Mouse (Mus musculus) myocyte (in vitro differentiated cells): ENCODE measurements around the gene Gm28308. TPM values are rescaled to one million over a fixed set of nuclear protein-coding genes. Genes with fewer than 3 reads are reported as not detected.

Source experiments
- H3K27me3 ChIP-seq: one replicate; pipeline ENCODE4 v1.6.1; 2011; ENCODE audit not compliant: control insufficient read depth, insufficient read depth, insufficient read length
- H3K36me3 ChIP-seq: one replicate; pipeline ENCODE4 v1.6.1; 2011; ENCODE audit not compliant: control insufficient read depth, insufficient read depth
- H3K4me2 ChIP-seq: one replicate; pipeline ENCODE4 v1.6.1; 2011; ENCODE audit warnings: low read depth, control low read depth
- H3K4me3 ChIP-seq: one replicate; pipeline ENCODE4 v1.5.1; 2011; ENCODE audit warnings: mild to moderate bottlenecking, control low read depth, moderate library complexity
- H3K79me2 ChIP-seq: one replicate; pipeline ENCODE4 v1.6.1; 2011; ENCODE audit not compliant: control insufficient read depth, insufficient read depth
- H3ac ChIP-seq: one replicate; pipeline ENCODE4 v1.6.1; 2011; ENCODE audit not compliant: control insufficient read depth, insufficient read length
- CEBPB ChIP-seq: IDR thresholded peaks from 2 replicates; pipeline ENCODE4 v1.6.1; 2011; ENCODE audit warnings: mild to moderate bottlenecking, moderate library complexity; ENCODE audit not compliant: poor library complexity, insufficient read depth, severe bottlenecking
- E2F4 ChIP-seq: IDR thresholded peaks from one replicate; pipeline ENCODE4 v1.6.1; 2011; ENCODE audit warnings: mild to moderate bottlenecking, control low read depth, moderate library complexity; ENCODE audit not compliant: insufficient read depth
- MAX ChIP-seq: IDR thresholded peaks from one replicate; pipeline ENCODE4 v1.6.1; 2011; ENCODE audit warnings: low read depth, mild to moderate bottlenecking, control low read depth
- MYOD1 ChIP-seq, 3 experiments: IDR thresholded peaks; one replicate each; pipeline ENCODE4 v1.6.1; 2011; ENCODE audit warnings: control low read depth in 2 of 3, low read depth in 2 of 3, mild to moderate bottlenecking in 2 of 3, moderate library complexity in 1 of 3; ENCODE audit not compliant: insufficient read length in 2 of 3, control insufficient read depth in 1 of 3
- MYOG ChIP-seq, 3 experiments: IDR thresholded peaks; one replicate each; pipeline ENCODE4 v1.6.1; 2011; ENCODE audit warnings: control low read depth in 2 of 3, low read depth in 2 of 3, mild to moderate bottlenecking in 2 of 3; ENCODE audit not compliant: insufficient read length in 2 of 3, control insufficient read depth in 1 of 3, insufficient read depth in 1 of 3
- POLR2A ChIP-seq: IDR thresholded peaks from one replicate; pipeline ENCODE4 v1.6.1; 2011; ENCODE audit warnings: low read depth, mild to moderate bottlenecking, control low read depth, moderate library complexity; ENCODE audit not compliant: insufficient read length
- POLR2AphosphoS2 ChIP-seq: IDR thresholded peaks from one replicate; pipeline ENCODE4 v1.6.1; 2011; ENCODE audit warnings: low read depth, control low read depth; ENCODE audit not compliant: insufficient read length
- REST ChIP-seq: IDR thresholded peaks from one replicate; pipeline ENCODE4 v1.6.1; 2011; ENCODE audit warnings: mild to moderate bottlenecking, control low read depth, moderate library complexity; ENCODE audit not compliant: insufficient read depth, insufficient read length
- SRF ChIP-seq: IDR thresholded peaks from one replicate; pipeline ENCODE4 v1.6.1; 2011; ENCODE audit warnings: low read depth; ENCODE audit not compliant: control insufficient read depth, insufficient read length
- TCF12 ChIP-seq: IDR thresholded peaks from one replicate; pipeline ENCODE4 v1.6.1; 2011; ENCODE audit warnings: mild to moderate bottlenecking, control low read depth; ENCODE audit not compliant: poor library complexity, insufficient read depth, severe bottlenecking
- TCF3 ChIP-seq: IDR thresholded peaks from one replicate; pipeline ENCODE4 v1.6.1; 2011; ENCODE audit warnings: low read depth, control low read depth; ENCODE audit not compliant: insufficient read length
- USF1 ChIP-seq: IDR thresholded peaks from one replicate; pipeline ENCODE4 v1.6.1; 2011; ENCODE audit warnings: low read depth, mild to moderate bottlenecking, control low read depth, moderate library complexity
- polyA plus RNA-seq: library from polyadenylated mRNA; unstranded; fragments of >200 nt; fragmentation: generic; extraction: Trizol; gene quantifications from one replicate; pipeline ENCODE4 v1.2.1, GENCODE M21; 2012; ENCODE audit warnings: missing spikeins

Gm28308 gene
- polyA plus RNA-seq, 1 experiment: 0.52 TPM

- H3K36me3 ChIP-seq: no peaks in the 10 kb centered on the region
- no peak overlapping the region for H3ac ChIP-seq
- H3K27me3 ChIP-seq: no peaks in the 10 kb centered on the region
- no peaks in the 10 kb centered on the region for H3K79me2 ChIP-seq
- H3K4me3 ChIP-seq: no peak overlapping the region
- no peak overlapping the region for H3K4me2 ChIP-seq
- TF ChIP-seq MYOG (IDR thresholded peaks at IDR 0.05; ENCODE audit: control insufficient read depth in 1 of 3, insufficient read depth in 1 of 3, insufficient read length in 2 of 3, low read depth in 2 of 3) (no peak), CEBPB (no peak), USF1 (no peak), POLR2A (no peak), MAX (no peak), POLR2AphosphoS2 (no peak), REST (no peak), MYOD1 (IDR thresholded peaks at IDR 0.05; ENCODE audit: control insufficient read depth in 1 of 3, insufficient read length in 2 of 3, low read depth in 2 of 3) (no peak), E2F4 (no peak)
Observed at GRCm38 (mm10) chr6:52171331-52171730, 41.8 kb downstream of the Gm28308 start.

GRCm38 (mm10) chr6:52170898-52171223 lies 42.3 kb downstream of the Gm28308 start:
- Histone ChIP-seq H3K4me3 (no peak overlapping the region), H3K79me2 (no peaks in the 10 kb centered on the region), H3ac (no peak overlapping the region), H3K27me3 (no peaks in the 10 kb centered on the region), H3K36me3 (no peaks in the 10 kb centered on the region), H3K4me2 (no peak overlapping the region)
- TF ChIP-seq MAX: no peak
- TF ChIP-seq TCF12: no peak
- no peak for TF ChIP-seq MYOD1 (IDR thresholded peaks at IDR 0.05; ENCODE audit: control insufficient read depth in 1 of 3, insufficient read length in 2 of 3, low read depth in 2 of 3)
- TF ChIP-seq TCF3: no peak

GRCm38 (mm10) chr6:52170166-52170897 lies 42.8 kb downstream of the Gm28308 start:
- no peaks in the 10 kb centered on the region for H3K36me3 ChIP-seq
- no peak for TF ChIP-seq TCF3
- no peak for TF ChIP-seq REST
- no peak for TF ChIP-seq CEBPB
- H3K4me2 ChIP-seq: no peak overlapping the region
- no peak overlapping the region for H3K4me3 ChIP-seq
- no peaks in the 10 kb centered on the region for H3K27me3 ChIP-seq
- H3ac ChIP-seq: no peak overlapping the region
- no peaks in the 10 kb centered on the region for H3K79me2 ChIP-seq

GRCm38 (mm10) chr6:52169499-52170165 lies 43.5 kb downstream of the Gm28308 start:
- Histone ChIP-seq H3K4me3 (no peak overlapping the region), H3K79me2 (no peaks in the 10 kb centered on the region), H3K36me3 (no peaks in the 10 kb centered on the region), H3K4me2 (no peak overlapping the region), H3K27me3 (no peaks in the 10 kb centered on the region), H3ac (no peak overlapping the region)
- TF ChIP-seq TCF3: no peak
- no peak for TF ChIP-seq SRF
- no peak for TF ChIP-seq POLR2A
- no peak for TF ChIP-seq CEBPB
- no peak for TF ChIP-seq REST
- no peak for TF ChIP-seq MAX
- TF ChIP-seq USF1: no peak
- TF ChIP-seq MYOG (IDR thresholded peaks at IDR 0.05; ENCODE audit: control insufficient read depth in 1 of 3, insufficient read depth in 1 of 3, insufficient read length in 2 of 3, low read depth in 2 of 3): peak in 1 of 3 experiments; percentile 3

GRCm38 (mm10) chr6:52168191-52169055 lies 44.7 kb downstream of the Gm28308 start:
- Histone ChIP-seq H3K36me3 (peaks cover under 1% of the 10 kb centered on the region), H3K27me3 (no peaks in the 10 kb centered on the region), H3K4me2 (no peak overlapping the region), H3K79me2 (no peaks in the 10 kb centered on the region), H3ac (no peak overlapping the region), H3K4me3 (no peak overlapping the region)
- TF ChIP-seq USF1 (no peak), E2F4 (no peak), MYOG (IDR thresholded peaks at IDR 0.05; ENCODE audit: control insufficient read depth in 1 of 3, insufficient read depth in 1 of 3, insufficient read length in 2 of 3, low read depth in 2 of 3) (no peak), POLR2A (no peak), REST (no peak), SRF (no peak), MAX (no peak), TCF12 (no peak), POLR2AphosphoS2 (no peak), MYOD1 (IDR thresholded peaks at IDR 0.05; ENCODE audit: control insufficient read depth in 1 of 3, insufficient read length in 2 of 3, low read depth in 2 of 3) (no peak), TCF3 (no peak), CEBPB (no peak)
